Mouse (Mus musculus): ENCODE measurements around the gene Hmcn1.

Gene Hmcn1

DNA sequence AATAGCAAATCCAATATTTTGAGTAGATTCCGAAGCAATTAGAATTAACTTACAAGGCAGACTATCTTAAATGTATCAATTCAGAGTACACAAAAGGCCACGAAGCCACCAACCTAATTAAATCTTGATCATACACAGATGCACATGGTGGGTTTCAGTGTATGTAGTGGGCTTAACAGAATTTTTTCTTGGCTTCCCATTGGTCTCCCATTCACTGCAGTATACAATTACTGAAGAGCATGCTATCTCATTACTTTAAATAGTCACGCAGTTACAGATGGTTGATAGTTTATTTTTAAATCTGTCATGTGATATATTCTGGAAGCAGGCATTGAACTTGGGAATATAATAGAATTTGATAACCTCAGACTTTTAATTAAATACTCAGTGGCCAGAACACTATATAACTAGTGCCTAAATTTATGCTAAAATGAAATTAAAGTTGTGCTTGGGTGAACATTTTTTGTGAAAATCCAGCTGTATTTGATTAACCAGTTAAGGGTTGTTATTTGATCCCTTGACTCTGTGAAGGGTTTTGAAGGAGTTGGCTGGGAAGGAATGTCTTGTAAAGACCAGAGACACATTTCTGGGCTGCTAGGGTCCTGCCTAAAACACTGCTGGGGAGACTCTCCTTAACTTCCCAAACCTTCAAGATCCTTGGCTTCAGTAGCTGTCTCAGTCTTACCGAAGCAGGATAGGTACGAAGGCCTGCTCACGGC is 455.7 kb downstream of the Hmcn1 start:
- DNase-seq (ENCODE audit: low spot score in 2 of 2): no peak

DNA sequence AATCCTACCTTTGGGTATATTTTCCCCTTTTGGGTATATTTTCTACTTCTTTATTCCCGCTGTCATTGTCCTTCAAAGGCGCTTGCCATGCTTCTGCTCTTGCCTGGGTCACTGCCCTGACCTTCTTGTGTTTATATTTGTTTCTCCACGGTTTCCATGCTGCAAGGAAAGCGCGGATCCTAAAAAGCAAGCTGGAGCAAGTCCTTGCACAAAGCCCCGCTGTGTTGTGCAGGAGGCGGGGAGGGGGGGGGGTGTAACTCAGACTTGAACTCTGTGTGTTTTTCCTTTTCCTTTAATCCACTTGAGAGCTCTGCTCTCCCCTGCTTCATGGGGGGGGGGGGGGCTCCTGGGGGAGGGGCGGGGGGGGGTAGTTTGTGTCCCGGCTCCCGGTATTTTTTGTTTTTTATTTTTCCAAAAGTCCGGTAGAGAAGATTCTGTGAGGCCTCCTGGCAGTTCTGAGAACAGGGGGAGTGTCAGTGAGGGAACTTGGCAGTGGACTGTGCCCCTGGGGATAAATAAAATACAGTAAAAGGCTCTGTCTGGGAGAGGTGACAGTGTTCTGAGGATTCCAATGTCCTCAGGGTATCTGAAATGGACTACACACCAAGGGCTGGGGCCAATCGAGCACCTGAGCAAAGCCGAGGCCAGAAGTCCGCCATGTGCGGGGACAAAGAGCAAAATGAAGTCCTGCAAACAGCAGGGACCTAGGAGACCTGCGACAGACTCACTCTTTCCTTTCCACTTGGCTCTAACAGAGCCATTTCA is 457.3 kb downstream of the Hmcn1 start:
- no peak for DNase-seq (ENCODE audit: low spot score in 2 of 2)

DNA sequence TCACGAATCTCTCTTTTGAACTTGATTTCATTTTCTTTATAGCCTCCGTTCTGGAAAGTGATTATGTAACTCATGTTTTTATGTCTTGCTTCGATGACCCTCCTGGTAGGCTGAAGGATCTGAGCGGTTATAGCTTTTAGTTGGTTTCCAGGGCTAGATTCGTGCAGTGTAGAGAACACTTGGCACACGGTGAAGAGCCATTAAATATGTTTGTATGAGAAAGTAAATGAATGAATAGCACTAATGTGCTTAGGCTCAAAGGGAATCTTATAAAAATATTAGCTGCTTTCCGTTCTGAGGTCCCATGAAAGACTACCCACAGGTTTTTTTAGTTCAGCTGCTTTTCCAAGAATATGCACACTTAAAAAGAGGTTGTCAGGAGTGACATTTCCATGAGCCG is 458.6 kb downstream of the Hmcn1 start:
- DNase-seq (ENCODE audit: low spot score in 2 of 2): no peak

- no peak for DNase-seq (ENCODE audit: low spot score in 2 of 2)
These were observed 480.2 kb downstream of the Hmcn1 start for GRCm38 (mm10) chr1:150513041-150513440.

All from spleen, postnatal 14 days (tissue).